Mouse (Mus musculus): ENCODE data around the gene Trhr2. TPM values are rescaled to one million over a fixed set of nuclear protein-coding genes. Genes with fewer than 3 reads are reported as not detected.

Trhr2 gene
- polyA plus RNA-seq, 1 experiment from 2014 or later, result not detected

DNA sequence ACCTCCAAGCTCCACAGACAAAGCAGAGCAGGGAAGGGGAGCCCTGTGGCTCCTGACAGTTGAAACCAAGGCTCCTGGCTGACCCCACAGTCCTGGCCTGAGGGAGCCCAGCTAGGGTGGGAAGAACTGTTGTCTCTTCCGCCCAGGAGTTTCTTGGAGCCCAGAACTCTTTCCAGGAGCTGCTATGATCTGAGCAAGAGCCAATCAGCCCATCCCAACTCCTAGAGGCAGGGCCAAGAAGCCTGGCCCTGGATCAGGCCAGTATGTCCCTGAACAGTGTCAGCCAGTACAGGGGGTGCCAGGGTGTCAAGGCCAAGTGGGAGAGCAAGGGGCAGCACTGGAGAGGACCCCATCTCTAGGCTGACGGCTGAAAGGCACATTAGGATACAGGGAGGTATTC is 48.0 kb downstream of the Trhr2 start:
- peak overlapping the region; percentile 97 for H3K27ac ChIP-seq (ENCODE audit: low read depth, low read length)
- ATAC-seq (replicated peaks; ENCODE audit: low FRiP score) (no peak), DNase-seq (ENCODE audit: low spot score) (no peak)
- H3K27me3 ChIP-seq (replicated peaks; ENCODE audit: control insufficient read depth, insufficient read depth, low read length), result no peaks in the 10 kb centered on the region
- no peaks in the 10 kb centered on the region for H3K9me3 ChIP-seq (ENCODE audit: control insufficient read depth, low read length)
- H3K4me2 ChIP-seq, result peak overlapping the region; percentile 24; the same call in 1 of the 2 replicates
- peaks cover 54% of the 10 kb centered on the region for H3K36me3 ChIP-seq (ENCODE audit: control insufficient read depth, insufficient read depth, low read length)
- WGBS, result 40% methylated on average over 2 of the region's 2 CpGs
- no peak overlapping the region for H3K4me3 ChIP-seq (ENCODE audit: low read depth, low read length)
- peak overlapping the region; percentile 51 for H3K9ac ChIP-seq (ENCODE audit: low read depth, low read length)
- H3K4me1 ChIP-seq (replicated peaks; ENCODE audit: control insufficient read depth, insufficient read depth, low read length), result peaks cover 100% of the 10 kb centered on the region

DNA sequence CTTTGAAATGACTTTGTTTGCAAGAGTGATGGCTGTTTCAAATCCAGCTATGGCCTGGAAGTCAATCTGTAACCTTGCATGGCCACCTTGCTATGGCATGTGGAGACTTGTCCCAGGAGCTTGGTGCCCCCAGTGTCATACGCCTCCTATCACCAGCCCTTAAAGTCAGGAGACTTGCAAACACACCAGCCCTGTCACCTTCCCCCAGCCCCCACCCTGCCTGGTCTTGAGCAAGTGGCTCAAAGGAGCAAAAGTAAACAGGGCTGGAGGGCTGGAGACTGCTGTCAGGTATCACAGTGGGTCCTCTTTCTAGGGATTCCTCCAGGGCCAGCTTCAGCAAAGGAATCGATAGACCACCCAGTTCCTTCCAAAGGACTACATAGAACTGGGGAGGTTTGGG is 49.4 kb downstream of the Trhr2 start:
- Histone ChIP-seq H3K9ac (ENCODE audit: low read depth, low read length) (peak overlapping the region; percentile 55), H3K27ac (ENCODE audit: low read depth, low read length) (peak overlapping the region; percentile 97), H3K4me1 (replicated peaks; ENCODE audit: control insufficient read depth, insufficient read depth, low read length) (peaks cover 100% of the 10 kb centered on the region), H3K27me3 (replicated peaks; ENCODE audit: control insufficient read depth, insufficient read depth, low read length) (no peaks in the 10 kb centered on the region), H3K9me3 (ENCODE audit: control insufficient read depth, low read length) (no peaks in the 10 kb centered on the region), H3K4me2 (no peak overlapping the region), H3K36me3 (ENCODE audit: control insufficient read depth, insufficient read depth, low read length) (peaks cover 52% of the 10 kb centered on the region), H3K4me3 (ENCODE audit: low read depth, low read length) (no peak overlapping the region)
- ATAC-seq (replicated peaks; ENCODE audit: low FRiP score) (no peak), DNase-seq (ENCODE audit: low spot score) (no peak)
- 75% methylated on average over 2 of the region's 2 CpGs for WGBS

DNA sequence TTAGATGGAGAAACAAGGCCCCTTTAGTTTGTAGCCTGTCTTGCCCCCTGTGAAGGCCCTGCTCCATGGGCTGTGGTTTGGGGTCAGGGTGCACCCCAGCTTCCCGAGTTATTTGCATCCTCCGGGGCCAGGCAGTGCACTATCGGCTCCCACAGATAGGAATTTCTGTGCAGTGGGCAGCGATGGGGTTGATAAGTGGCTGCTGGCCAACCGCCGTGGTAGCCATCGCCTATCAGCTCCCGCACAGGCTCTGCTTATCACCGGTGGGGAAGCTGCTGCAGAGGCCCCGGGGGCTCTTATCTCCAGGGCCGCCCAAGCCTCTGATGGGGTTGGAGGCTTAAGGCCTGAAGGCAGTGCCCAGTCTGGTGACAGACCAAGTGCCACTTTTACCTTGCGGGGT is 51.3 kb downstream of the Trhr2 start:
- H3K9ac ChIP-seq (ENCODE audit: low read depth, low read length), result peak overlapping the region; percentile 62
- WGBS, result 6% methylated on average over 12 of the region's 12 CpGs
- ATAC-seq (replicated peaks; ENCODE audit: low FRiP score) (peak; percentile 82), DNase-seq (ENCODE audit: low spot score) (no peak)
- H3K4me1 ChIP-seq (replicated peaks; ENCODE audit: control insufficient read depth, insufficient read depth, low read length), result peaks cover 100% of the 10 kb centered on the region
- H3K27ac ChIP-seq (ENCODE audit: low read depth, low read length), result peak overlapping the region; percentile 97
- peak overlapping the region; percentile 52 for H3K4me2 ChIP-seq
- peaks cover 46% of the 10 kb centered on the region for H3K36me3 ChIP-seq (ENCODE audit: control insufficient read depth, insufficient read depth, low read length)
- H3K4me3 ChIP-seq (ENCODE audit: low read depth, low read length), result 0 out of 2 replicates have a peak overlapping the region, but pooled peaks have one; percentile 15
- no peaks in the 10 kb centered on the region for H3K27me3 ChIP-seq (replicated peaks; ENCODE audit: control insufficient read depth, insufficient read depth, low read length)
- no peaks in the 10 kb centered on the region for H3K9me3 ChIP-seq (ENCODE audit: control insufficient read depth, low read length)

DNA sequence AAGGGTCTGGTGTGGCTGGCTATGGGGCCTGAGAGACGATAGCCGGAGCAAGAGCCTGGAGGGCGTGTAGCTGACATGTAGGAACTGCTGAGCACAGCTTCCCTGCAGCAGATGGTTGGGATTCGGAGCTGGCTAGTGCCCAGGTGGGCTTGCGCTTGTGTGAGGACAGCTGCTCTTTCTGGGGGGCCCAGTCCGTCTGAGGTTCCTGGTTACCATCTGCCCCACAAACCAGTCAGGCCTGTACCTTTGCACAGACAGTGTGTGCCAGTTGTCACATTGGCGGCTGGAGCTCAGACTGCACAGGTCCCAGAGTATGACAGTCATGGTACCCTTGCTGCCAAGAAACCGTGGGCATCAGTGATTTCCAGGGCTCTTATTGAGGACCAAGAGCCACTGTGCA is 52.7 kb downstream of the Trhr2 start:
- DNase-seq (ENCODE audit: low spot score), result no peak
- peaks cover 41% of the 10 kb centered on the region for H3K36me3 ChIP-seq (ENCODE audit: control insufficient read depth, insufficient read depth, low read length)
- no peak for ATAC-seq (replicated peaks; ENCODE audit: low FRiP score)
- peak overlapping the region; percentile 97 for H3K27ac ChIP-seq (ENCODE audit: low read depth, low read length)
- H3K4me1 ChIP-seq (replicated peaks; ENCODE audit: control insufficient read depth, insufficient read depth, low read length), result peaks cover 100% of the 10 kb centered on the region
- H3K9me3 ChIP-seq (ENCODE audit: control insufficient read depth, low read length), result no peaks in the 10 kb centered on the region
- WGBS, result 82% methylated on average over 8 of the region's 8 CpGs
- no peak overlapping the region for H3K4me3 ChIP-seq (ENCODE audit: low read depth, low read length)
- H3K9ac ChIP-seq (ENCODE audit: low read depth, low read length), result peak overlapping the region; percentile 62; the same call in 1 of the 2 replicates
- H3K4me2 ChIP-seq, result peak overlapping the region; percentile 52; the same call in 1 of the 2 replicates
- H3K27me3 ChIP-seq (replicated peaks; ENCODE audit: control insufficient read depth, insufficient read depth, low read length), result no peaks in the 10 kb centered on the region

Other genes with a start within 250 kb of the Trhr2 start
- 22.7 and 26.5 TPM in 2 replicates for gene Zfpm1, start 78.6 kb downstream of the Trhr2 start, polyA plus RNA-seq (2014; fragmentation: Nextera tagmentation; extraction: Ambion mirVana)
- 41.3 and 44.2 TPM in 2 replicates for gene Zc3h18, start 15.9 kb upstream of the Trhr2 start, polyA plus RNA-seq (2014; fragmentation: Nextera tagmentation; extraction: Ambion mirVana)
- not detected in 2 replicates for gene Il17c, start 61.3 kb upstream of the Trhr2 start, polyA plus RNA-seq (2014; fragmentation: Nextera tagmentation; extraction: Ambion mirVana)
- gene Cyba, start 72.2 kb upstream of the Trhr2 start, polyA plus RNA-seq (2014; fragmentation: Nextera tagmentation; extraction: Ambion mirVana), result 201 and 215 TPM in 2 replicates
- 36.5 and 40.6 TPM in 2 replicates for gene Mvd, start 82.7 kb upstream of the Trhr2 start, polyA plus RNA-seq (2014; fragmentation: Nextera tagmentation; extraction: Ambion mirVana)
- gene Snai3, start 100.0 kb upstream of the Trhr2 start, polyA plus RNA-seq (2014; fragmentation: Nextera tagmentation; extraction: Ambion mirVana), result 0.23 and 0.29 TPM in 2 replicates
- gene Rnf166, start 115.3 kb upstream of the Trhr2 start, polyA plus RNA-seq (2014; fragmentation: Nextera tagmentation; extraction: Ambion mirVana), result 24.7 and 26.8 TPM in 2 replicates
- 51.9 and 55.6 TPM in 2 replicates for gene Ctu2, start 115.4 kb upstream of the Trhr2 start, polyA plus RNA-seq (2014; fragmentation: Nextera tagmentation; extraction: Ambion mirVana)
- 29.7 and 45.8 TPM in 2 replicates for gene Piezo1, start 190.6 kb upstream of the Trhr2 start, polyA plus RNA-seq (2014; fragmentation: Nextera tagmentation; extraction: Ambion mirVana)
- gene Cdt1, start 207.3 kb upstream of the Trhr2 start, polyA plus RNA-seq (2014; fragmentation: Nextera tagmentation; extraction: Ambion mirVana), result 93.2 and 98.2 TPM in 2 replicates
- 400 and 425 TPM in 2 replicates for gene Aprt, start 216.2 kb upstream of the Trhr2 start, polyA plus RNA-seq (2014; fragmentation: Nextera tagmentation; extraction: Ambion mirVana)

All from liver, embryonic 11.5 days (tissue).